In genomic region chr4:98726590-98727237, GRCm38 (mm10) we compare ENCODE assay signal across 8 mouse cellular contexts. TPM values are rescaled to one million over a fixed set of nuclear protein-coding genes. Genes with fewer than 3 reads are reported as not detected.
DNase-seq lines count a peak whose midpoint lies in the region; ATAC-seq lines count a peak whose summit lies in the region.

Gene L1td1 (plus strand): TSS chr4:98726734.

- no peaks in the 10 kb centered on the region for H3K36me3 ChIP-seq in liver, embryonic 11.5 days (ENCODE audit: control insufficient read depth, insufficient read depth, low read length)
- no peaks in the 10 kb centered on the region for H3K36me3 ChIP-seq in forebrain, embryonic 13.5 days (ENCODE audit: poor library complexity, severe bottlenecking)
- H3K36me3 ChIP-seq in liver, embryonic 12.5 days, result no peaks in the 10 kb centered on the region
- H3K36me3 ChIP-seq in stomach, embryonic 15.5 days, result no peaks in the 10 kb centered on the region

- 4% methylated on average over 29 of the region's 29 CpGs for WGBS in liver, embryonic 11.5 days
- 2% methylated on average over 29 of the region's 29 CpGs for WGBS in forebrain, embryonic 13.5 days
- 3% methylated on average over 29 of the region's 29 CpGs for WGBS in liver, embryonic 12.5 days (ENCODE audit: insufficient replicate concordance)
- WGBS in stomach, embryonic 15.5 days, result 12% methylated on average over 29 of the region's 29 CpGs

- peak; percentile 37 for DNase-seq in liver, embryonic 11.5 days (ENCODE audit: low spot score)
- DNase-seq in liver, result no peak
- DNase-seq in layer of hippocampus, adult 18-20 months (ENCODE audit: low spot score in 2 of 2), result no peak
- DNase-seq in testis, postnatal 14 days (ENCODE audit: low spot score), result no peak
- no peak for DNase-seq in gastrocnemius, postnatal 36 days

- peaks cover 31% of the 10 kb centered on the region for H3K27me3 ChIP-seq in liver, embryonic 11.5 days (replicated peaks; ENCODE audit: control insufficient read depth, insufficient read depth, low read length)
- peaks cover 34% of the 10 kb centered on the region for H3K27me3 ChIP-seq in forebrain, embryonic 13.5 days
- peaks cover 39% of the 10 kb centered on the region for H3K27me3 ChIP-seq in liver, embryonic 12.5 days (replicated peaks)
- H3K27me3 ChIP-seq in stomach, embryonic 15.5 days (replicated peaks), result peaks cover 6% of the 10 kb centered on the region; the same call in 1 of the 2 replicates

- H3K4me2 ChIP-seq in liver, embryonic 11.5 days, result peak within 1 kb of the TSS; percentile 60
- peak within 1 kb of the TSS; percentile 61 for H3K4me2 ChIP-seq in forebrain, embryonic 13.5 days
- peak within 1 kb of the TSS; percentile 53 for H3K4me2 ChIP-seq in liver, embryonic 12.5 days
- H3K4me2 ChIP-seq in stomach, embryonic 15.5 days, result peak within 1 kb of the TSS; percentile 62

- peak within 1 kb of the TSS; percentile 33 for H3K4me3 ChIP-seq in liver, embryonic 11.5 days (ENCODE audit: low read depth, low read length)
- H3K4me3 ChIP-seq in forebrain, embryonic 13.5 days, result peak within 1 kb of the TSS; percentile 36
- peak within 1 kb of the TSS; percentile 25 for H3K4me3 ChIP-seq in liver, embryonic 12.5 days
- peak within 1 kb of the TSS; percentile 29 for H3K4me3 ChIP-seq in stomach, embryonic 15.5 days (replicated peaks)

- 0 out of 2 replicates have a peak, but pooled peaks cover 4% of the 10 kb centered on the region for H3K4me1 ChIP-seq in liver, embryonic 11.5 days (replicated peaks; ENCODE audit: control insufficient read depth, insufficient read depth, low read length)
- peaks cover 20% of the 10 kb centered on the region for H3K4me1 ChIP-seq in forebrain, embryonic 13.5 days
- H3K4me1 ChIP-seq in liver, embryonic 12.5 days, result peaks cover 8% of the 10 kb centered on the region; the same call in 1 of the 2 replicates
- peaks cover 12% of the 10 kb centered on the region for H3K4me1 ChIP-seq in stomach, embryonic 15.5 days

- intact Hi-C loops in gastrocnemius, postnatal 36 days (cut with DNase I), result no loop called here

- no peak within 1 kb of the TSS for H3K9ac ChIP-seq in liver, embryonic 11.5 days (ENCODE audit: low read depth, low read length)
- peak within 1 kb of the TSS; percentile 38; the same call in 1 of the 2 replicates for H3K9ac ChIP-seq in forebrain, embryonic 13.5 days
- no peak within 1 kb of the TSS for H3K9ac ChIP-seq in liver, embryonic 12.5 days
- H3K9ac ChIP-seq in stomach, embryonic 15.5 days, result no peak within 1 kb of the TSS

- H3K9me3 ChIP-seq in liver, embryonic 11.5 days (ENCODE audit: control insufficient read depth, low read length), result no peaks in the 10 kb centered on the region
- no peaks in the 10 kb centered on the region for H3K9me3 ChIP-seq in forebrain, embryonic 13.5 days (replicated peaks)
- H3K9me3 ChIP-seq in liver, embryonic 12.5 days (replicated peaks), result no peaks in the 10 kb centered on the region
- no peaks in the 10 kb centered on the region for H3K9me3 ChIP-seq in stomach, embryonic 15.5 days

- no peak for ATAC-seq in liver, embryonic 11.5 days (replicated peaks; ENCODE audit: low FRiP score)
- ATAC-seq in forebrain, embryonic 13.5 days, result peak; percentile 52; the same call in 1 of the 2 replicates
- no peak for ATAC-seq in liver, embryonic 12.5 days
- ATAC-seq in stomach, embryonic 15.5 days (ENCODE audit: insufficient read depth, low FRiP score, low read depth), result peak; percentile 38; the same call in 1 of the 2 replicates

- no peak within 1 kb of the TSS for H3K27ac ChIP-seq in liver, embryonic 11.5 days (ENCODE audit: low read depth, low read length)
- no peak within 1 kb of the TSS for H3K27ac ChIP-seq in forebrain, embryonic 13.5 days
- no peak within 1 kb of the TSS for H3K27ac ChIP-seq in liver, embryonic 12.5 days
- no peak within 1 kb of the TSS for H3K27ac ChIP-seq in stomach, embryonic 15.5 days

RNA-seq across cellular contexts. Expression of gene L1td1, which starts in this region (rescaled TPM):
- 0.05 TPM in 1 of 2 replicates, not detected in the other for polyA plus RNA-seq in liver, embryonic 11.5 days (2014; fragmentation: Nextera tagmentation; extraction: Ambion mirVana)
- polyA plus RNA-seq in forebrain, embryonic 13.5 days (2015; fragmentation: Nextera tagmentation; extraction: Ambion mirVana), result not detected in 2 replicates
- not detected in 2 replicates for polyA plus RNA-seq in liver, embryonic 12.5 days (2016; fragmentation: Nextera tagmentation; extraction: Ambion mirVana)
- 0.09 and 0.17 TPM in 2 replicates for polyA plus RNA-seq in stomach, embryonic 15.5 days (2015; fragmentation: Nextera tagmentation; extraction: Ambion mirVana)
- total RNA-seq in layer of hippocampus, adult 18-20 months (2021), result not detected
- not detected for total RNA-seq in gastrocnemius, postnatal 36 days (2021)

Comparison
In these comparisons a context has a peak if more than half of its experiments do, and no peak if none do; other contexts are left out.
1. Peak in DNase-seq, H3K4me3 ChIP-seq and H3K4me2 ChIP-seq in liver, embryonic 11.5 days; RNA of the gene not detected or under 1 TPM.
2. Peak in ATAC-seq, H3K4me3 ChIP-seq, H3K9ac ChIP-seq and H3K4me2 ChIP-seq in forebrain, embryonic 13.5 days; RNA of the gene not detected or under 1 TPM.
3. Peak in ATAC-seq, H3K4me3 ChIP-seq and H3K4me2 ChIP-seq in stomach, embryonic 15.5 days; RNA of the gene not detected or under 1 TPM.